20 mouse cellular contexts compared by ENCODE assay signal in the genomic region with DNA sequence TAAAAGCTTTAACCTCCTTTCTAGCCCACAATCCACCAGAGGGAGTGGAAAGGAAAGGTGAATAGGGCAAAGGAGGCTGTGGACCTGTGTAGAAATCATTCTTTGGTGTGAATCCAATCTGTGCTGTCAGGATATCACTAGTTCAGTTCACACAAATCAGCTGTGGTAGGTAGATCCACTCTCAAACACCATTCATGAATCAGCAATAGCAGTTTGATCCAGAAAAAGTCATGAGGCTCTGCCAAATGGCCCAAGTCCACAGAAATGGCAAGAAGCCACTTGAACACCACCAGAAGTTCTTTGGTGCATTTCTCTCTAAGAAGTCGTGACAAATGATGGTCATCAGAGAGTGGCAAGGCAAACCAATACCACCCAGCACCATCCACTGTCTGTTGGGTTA. TPM values are rescaled to one million over a fixed set of nuclear protein-coding genes. Genes with fewer than 3 reads are reported as not detected.
A peak's percentile ranks its signal among the peaks of the same experiment; 100 is the strongest.
DNase-seq lines count a peak whose midpoint lies in the region; TF ChIP-seq lines count a peak whose summit lies in the region.
"Had no signal": no experiment of that assay in that cellular context is flagged by ENCODE, and none has a peak within 500 bp of the region (broad histone marks: within the 10 kb centered on the region; RNA-seq: fewer than 3 reads in every experiment).

No protein-coding gene starts in this region.

- H3K27ac ChIP-seq in kidney, adult 2 months (ENCODE audit: insufficient read depth, low read depth, low read length), result no peak overlapping the region
- H3K27ac ChIP-seq in liver, adult 2 months (replicated peaks; ENCODE audit: insufficient read depth, low read depth, low read length), result peak overlapping the region; percentile 55
- H3K27ac ChIP-seq: embryonic facial prominence, embryonic 10.5 days; embryonic facial prominence, embryonic 12.5 days; forebrain, embryonic 13.5 days; forebrain, embryonic 15.5 days had no signal

- no peak overlapping the region for H3K9ac ChIP-seq in liver, adult 2 months (ENCODE audit: low read depth, low read length)
- H3K9ac ChIP-seq: embryonic facial prominence, embryonic 12.5 days; forebrain, embryonic 13.5 days; forebrain, embryonic 15.5 days had no signal

- 46% methylated on average over 1 of the region's 1 CpGs for WGBS in kidney, adult 2 months
- WGBS in liver, adult 2 months, result 21% methylated on average over 1 of the region's 1 CpGs

- no peak overlapping the region for H3K4me3 ChIP-seq in kidney, adult 2 months (ENCODE audit: insufficient read depth, low read depth, low read length)
- no peak overlapping the region for H3K4me3 ChIP-seq in liver, adult 2 months (ENCODE audit: insufficient read depth, low read depth, low read length)
- H3K4me3 ChIP-seq: embryonic facial prominence, embryonic 10.5 days; embryonic facial prominence, embryonic 12.5 days; forebrain, embryonic 13.5 days; forebrain, embryonic 15.5 days had no signal

- no peak for TF ChIP-seq POLR2A in kidney, adult 2 months (IDR thresholded peaks at IDR 0.05; ENCODE audit: low read depth, low read length)
- no peak for TF ChIP-seq POLR2A in liver, adult 2 months (IDR thresholded peaks at IDR 0.05; ENCODE audit: extremely low read depth, insufficient read depth, low read length)

- H3K36me3 ChIP-seq in kidney, adult 2 months (ENCODE audit: control insufficient read depth, insufficient read depth, low read length), result no peaks in the 10 kb centered on the region
- no peaks in the 10 kb centered on the region for H3K36me3 ChIP-seq in liver, adult 2 months (ENCODE audit: control insufficient read depth, insufficient read depth, low read length)
- H3K36me3 ChIP-seq: embryonic facial prominence, embryonic 10.5 days; embryonic facial prominence, embryonic 12.5 days; forebrain, embryonic 15.5 days; G1E had no signal

- DNase-seq in kidney, adult 2 months, result peak; percentile 60
- DNase-seq in kidney, postnatal 4 days, result no peak
- DNase-seq in kidney, adult 9 months, result peak; percentile 30
- DNase-seq in kidney, postnatal 25 days, result no peak
- peak; percentile 96 for DNase-seq in liver, adult 2 months (ENCODE audit: extremely low read depth, low read depth, low spot score)
- no peak for DNase-seq in liver
- DNase-seq: adrenal gland, adult 8-10 months; adrenal gland, postnatal 14 days; adrenal gland, postnatal 36 days; B cell, adult 2 months; cerebellum, adult 11-12 months; cerebellum, adult 2 months; cerebellum, adult 9-10 months; cerebellum, postnatal 25 days had no signal

- H3K4me1 ChIP-seq in kidney, adult 2 months (ENCODE audit: control insufficient read depth, insufficient read depth, low read length), result no peaks in the 10 kb centered on the region
- H3K4me1 ChIP-seq in liver, adult 2 months (ENCODE audit: control insufficient read depth, insufficient read depth, low read length), result 0 out of 2 replicates have a peak, but pooled peaks cover 1% of the 10 kb centered on the region
- H3K4me1 ChIP-seq: embryonic facial prominence, embryonic 10.5 days; embryonic facial prominence, embryonic 12.5 days; forebrain, embryonic 13.5 days; forebrain, embryonic 15.5 days had no signal

- H3K79me2 ChIP-seq in liver, adult 2 months (ENCODE audit: control insufficient read depth, insufficient read depth, low read length), result no peaks in the 10 kb centered on the region

- no peak for TF ChIP-seq CTCF in kidney, adult 2 months (conservative IDR thresholded peaks at IDR 0.05; ENCODE audit: insufficient read depth, insufficient read length, low read depth, low read length)
- no peak for TF ChIP-seq CTCF in liver, adult 2 months (IDR thresholded peaks at IDR 0.05; ENCODE audit: low read depth, low read length)

- H3K27me3 ChIP-seq in kidney, adult 2 months (replicated peaks; ENCODE audit: control insufficient read depth, insufficient read depth, low read length), result no peaks in the 10 kb centered on the region
- no peaks in the 10 kb centered on the region for H3K27me3 ChIP-seq in liver, adult 2 months (ENCODE audit: control insufficient read depth, insufficient read depth, low read length)
- H3K27me3 ChIP-seq: CH12.LX; embryonic facial prominence, embryonic 12.5 days; forebrain, embryonic 13.5 days; forebrain, embryonic 15.5 days had no signal

RNA-seq across cellular contexts. Expression of a gene that starts 44.0 kb away (rescaled TPM):
- 0.09 and 0.31 TPM in 2 replicates for polyA plus RNA-seq in kidney, adult 2 months (2012; rRNA removed)
- total RNA-seq in liver, adult 2 months (2014; rRNA removed), result 0.34 and 0.46 TPM in 2 replicates
- polyA plus RNA-seq in liver, adult 2 months (2012; rRNA removed), result 0.04 and 0.13 TPM in 2 replicates

Comparison
In these comparisons a context has a peak if more than half of its experiments do, and no peak if none do; other contexts are left out.
1. DNase-seq: peak in kidney, adult 2 months (single experiment), kidney, adult 9 months (single experiment) and liver, adult 2 months (single experiment); none in kidney, postnatal 4 days (0 of 2), kidney, postnatal 25 days (0 of 2) and liver (single experiment).